Comparison of ENCODE assay signal across 12 mouse cellular contexts in the genomic region with DNA sequence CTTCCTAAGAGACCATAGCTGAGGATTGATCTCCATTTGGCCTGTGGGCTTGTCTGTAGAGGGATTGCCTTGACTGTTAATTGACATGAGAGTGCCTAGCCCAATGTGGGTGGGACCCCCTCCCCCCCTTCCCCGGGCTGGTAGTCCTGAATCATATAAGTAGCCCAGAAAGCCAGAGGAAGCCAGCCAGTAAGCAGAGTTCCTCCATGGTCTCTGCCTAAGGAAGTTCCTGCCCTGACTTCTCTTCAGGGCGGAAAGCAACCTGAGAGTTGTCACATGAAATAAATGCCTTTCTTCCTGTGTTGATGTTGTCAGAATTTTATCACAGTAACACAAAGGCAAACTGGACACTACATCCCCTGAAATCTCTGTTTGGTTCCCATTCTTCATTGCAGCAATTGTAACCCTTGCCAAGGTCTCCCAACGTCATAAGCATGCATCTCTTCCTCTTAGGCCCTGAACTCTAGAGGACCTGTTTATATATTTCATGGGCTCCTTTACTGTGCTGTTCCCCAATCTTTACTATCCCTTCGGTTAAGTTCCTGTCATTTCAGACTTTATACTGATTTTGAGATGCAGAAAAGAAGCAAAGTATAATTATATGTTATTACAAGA.
"Had no signal": no experiment of that assay in that cellular context is flagged by ENCODE, and none has a peak within 500 bp of the region (broad histone marks: within the 10 kb centered on the region; RNA-seq: fewer than 3 reads in every experiment).

No protein-coding gene starts in this region.

- H3K27me3 ChIP-seq: hindbrain, embryonic 13.5 days; intestine, embryonic 15.5 days; limb, embryonic 12.5 days; limb, embryonic 15.5 days had no signal

- H3K4me2 ChIP-seq: hindbrain, embryonic 13.5 days; intestine, embryonic 15.5 days; limb, embryonic 12.5 days; limb, embryonic 15.5 days; midbrain, embryonic 11.5 days had no signal

- DNase-seq: kidney, adult 18-20 months; left cerebral cortex, postnatal 4 days; midbrain, embryonic 14.5 days; thymus, adult 18-20 months; thymus, postnatal 36 days had no signal

- H3K9ac ChIP-seq: hindbrain, embryonic 13.5 days; intestine, embryonic 15.5 days; limb, embryonic 12.5 days; limb, embryonic 15.5 days; liver, embryonic 14.5 days had no signal

- ATAC-seq: hindbrain, embryonic 16.5 days; intestine, embryonic 15.5 days had no signal

- H3K4me3 ChIP-seq: hindbrain, embryonic 13.5 days; intestine, embryonic 15.5 days; limb, embryonic 12.5 days; limb, embryonic 15.5 days had no signal

- H3K4me1 ChIP-seq: intestine, embryonic 15.5 days; limb, embryonic 12.5 days; limb, embryonic 15.5 days had no signal

- H3K36me3 ChIP-seq: hindbrain, embryonic 13.5 days; intestine, embryonic 15.5 days; limb, embryonic 12.5 days; limb, embryonic 15.5 days had no signal

- H3K9me3 ChIP-seq: hindbrain, embryonic 13.5 days; intestine, embryonic 15.5 days; limb, embryonic 12.5 days; limb, embryonic 15.5 days had no signal

- H3K27ac ChIP-seq: hindbrain, embryonic 13.5 days; intestine, embryonic 15.5 days; limb, embryonic 12.5 days; limb, embryonic 15.5 days; liver, embryonic 14.5 days had no signal
